Mouse (Mus musculus) CH12.LX (cell line): Measurements from ENCODE around the gene Selenow. TPM values are rescaled to one million over a fixed set of nuclear protein-coding genes. Genes with fewer than 3 reads are reported as not detected.

ENCODE experiments used
- DNase-seq: peaks from one replicate; pipeline ENCODE4 v3.0.0-alpha.2; 2013; ENCODE audit errors: extremely low read depth
- H3K27ac ChIP-seq: 2 replicates; pipeline ENCODE4 v1.5.1; 2012; ENCODE audit warnings: low read depth, mild to moderate bottlenecking, control low read depth, moderate library complexity; ENCODE audit not compliant: insufficient read depth
- H3K27me3 ChIP-seq: replicated peaks from 2 replicates; pipeline ENCODE3; 2012; ENCODE audit warnings: inconsistent platforms
- H3K36me3 ChIP-seq, 2 experiments: replicated peaks in 1 of 2; 2 replicates each; pipeline versions ENCODE3 to v1.6.1; 2012; ENCODE audit warnings: inconsistent platforms in 1 of 2, low read length in 1 of 2, mild to moderate bottlenecking in 1 of 2, mixed read lengths in 1 of 2, moderate library complexity in 1 of 2; ENCODE audit not compliant: control insufficient read depth in 1 of 2, insufficient read depth in 1 of 2
- H3K4me1 ChIP-seq, 2 experiments: 2 replicates each; pipeline ENCODE4 v1.6.1; 2012; ENCODE audit warnings: inconsistent platforms in 1 of 2, moderate library complexity in 1 of 2; ENCODE audit not compliant: insufficient read depth in 2 of 2, control insufficient read depth in 1 of 2
- H3K4me2 ChIP-seq: 2 replicates; pipeline ENCODE4 v1.6.1; 2012; ENCODE audit warnings: low read depth, mild to moderate bottlenecking, control low read depth; ENCODE audit not compliant: poor library complexity, insufficient read depth, severe bottlenecking
- H3K4me3 ChIP-seq, 3 experiments: fragments of 150-350 bp in 1 of 3; sonication (generic) in 1 of 3; replicated peaks in 1 of 3; 2 replicates each; pipeline versions ENCODE3 to v1.5.1; 2011 to 2012; ENCODE audit warnings: low read depth in 2 of 3, low read length in 2 of 3, mild to moderate bottlenecking in 2 of 3, moderate library complexity in 2 of 3, control low read depth in 1 of 3, improper control_type of control experiment in 1 of 3, inconsistent platforms in 1 of 3, mixed read lengths in 1 of 3; ENCODE audit not compliant: poor library complexity in 1 of 3
- H3K79me2 ChIP-seq: replicated peaks from 2 replicates; pipeline ENCODE4 v1.6.1; 2012; ENCODE audit warnings: mild to moderate bottlenecking, moderate library complexity; ENCODE audit not compliant: control insufficient read depth, poor library complexity, insufficient read depth, severe bottlenecking; ENCODE audit errors: extremely low read depth
- H3K9ac ChIP-seq: 2 replicates; pipeline ENCODE4 v1.6.1; 2012; ENCODE audit warnings: low read depth, mild to moderate bottlenecking, control low read depth, moderate library complexity; ENCODE audit not compliant: insufficient read depth
- H3K9me3 ChIP-seq: replicated peaks from 2 replicates; pipeline ENCODE3; 2012; ENCODE audit warnings: low read length, inconsistent platforms, mixed read lengths
- BHLHE40 ChIP-seq: IDR thresholded peaks from 2 replicates; pipeline ENCODE4 v1.6.1; 2011; ENCODE audit warnings: mild to moderate bottlenecking, low read depth, low read length, improper control_type of control experiment
- CHD1 ChIP-seq: IDR thresholded peaks from 2 replicates; pipeline ENCODE4 v1.6.1; 2012; ENCODE audit warnings: low read depth, low read length, improper control_type of control experiment, inconsistent platforms
- E2F4 ChIP-seq: IDR thresholded peaks from 2 replicates; pipeline ENCODE4 v1.6.1; 2011; ENCODE audit warnings: low read depth, low read length, improper control_type of control experiment; ENCODE audit not compliant: insufficient replicate concordance
- ELF1 ChIP-seq: IDR thresholded peaks from 2 replicates; pipeline ENCODE4 v1.6.1; 2014; ENCODE audit warnings: low read depth, mild to moderate bottlenecking, inconsistent platforms, low read length, improper control_type of control experiment
- EP300 ChIP-seq: IDR thresholded peaks from 2 replicates; pipeline ENCODE4 v1.6.1; 2011; ENCODE audit warnings: low read length, improper control_type of control experiment
- ETS1 ChIP-seq: conservative IDR thresholded peaks from 2 replicates; pipeline ENCODE4 v1.6.1; 2012; ENCODE audit warnings: low read depth, mild to moderate bottlenecking, inconsistent platforms, low read length, improper control_type of control experiment, moderate library complexity
- GABPA ChIP-seq: IDR thresholded peaks from 2 replicates; pipeline ENCODE4 v1.6.1; 2012; ENCODE audit warnings: low read depth, low read length, improper control_type of control experiment, inconsistent platforms; ENCODE audit not compliant: insufficient replicate concordance
- HCFC1 ChIP-seq: IDR thresholded peaks from 2 replicates; pipeline ENCODE4 v1.6.1; 2012; ENCODE audit warnings: low read depth, mild to moderate bottlenecking, inconsistent platforms, low read length, improper control_type of control experiment
- JUN ChIP-seq: IDR thresholded peaks from 2 replicates; pipeline ENCODE4 v1.6.1; 2011; ENCODE audit warnings: low read depth, mild to moderate bottlenecking, low read length, improper control_type of control experiment, moderate library complexity; ENCODE audit not compliant: insufficient read depth
- JUND ChIP-seq: conservative IDR thresholded peaks from 2 replicates; pipeline ENCODE4 v1.6.1; 2011; ENCODE audit warnings: low read depth, low read length, improper control_type of control experiment
- KAT2A ChIP-seq: IDR thresholded peaks from 2 replicates; pipeline ENCODE4 v1.6.1; 2012; ENCODE audit warnings: low read length, improper control_type of control experiment, inconsistent platforms; ENCODE audit not compliant: insufficient replicate concordance
- MAFK ChIP-seq: IDR thresholded peaks from 2 replicates; pipeline ENCODE4 v1.6.1; 2011; ENCODE audit warnings: low read length, improper control_type of control experiment; ENCODE audit not compliant: insufficient replicate concordance
- MAZ ChIP-seq: IDR thresholded peaks from 2 replicates; pipeline ENCODE4 v1.6.1; 2012; ENCODE audit warnings: low read depth, mild to moderate bottlenecking, inconsistent platforms, low read length, improper control_type of control experiment, moderate library complexity
- MXI1 ChIP-seq: IDR thresholded peaks from 2 replicates; pipeline ENCODE4 v1.6.1; 2011; ENCODE audit warnings: mild to moderate bottlenecking, low read depth, low read length, improper control_type of control experiment
- MYC ChIP-seq: IDR thresholded peaks from 2 replicates; pipeline ENCODE4 v1.6.1; 2011; ENCODE audit warnings: low read depth, mild to moderate bottlenecking, improper control_type of control experiment, low read length
- NRF1 ChIP-seq: IDR thresholded peaks from 2 replicates; pipeline ENCODE4 v1.6.1; 2014; ENCODE audit warnings: low read depth, mild to moderate bottlenecking, inconsistent platforms, low read length, improper control_type of control experiment, moderate library complexity
- PAX5 ChIP-seq: IDR thresholded peaks from 2 replicates; pipeline ENCODE4 v1.6.1; 2012; ENCODE audit warnings: low read length, inconsistent platforms, mixed read lengths
- POLR2AphosphoS2 ChIP-seq: IDR thresholded peaks from 2 replicates; pipeline ENCODE4 v1.6.1; 2011; ENCODE audit warnings: low read depth, low read length, improper control_type of control experiment
- SIN3A ChIP-seq: IDR thresholded peaks from 2 replicates; pipeline ENCODE4 v1.6.1; 2012; ENCODE audit warnings: low read length, improper control_type of control experiment, inconsistent platforms
- SMC3 ChIP-seq: IDR thresholded peaks from 2 replicates; pipeline ENCODE4 v1.6.1; 2011; ENCODE audit warnings: low read depth, low read length, improper control_type of control experiment
- ZKSCAN1 ChIP-seq: IDR thresholded peaks from 2 replicates; pipeline ENCODE4 v1.6.1; 2012; ENCODE audit warnings: low read depth, inconsistent platforms, low read length, improper control_type of control experiment, borderline replicate concordance
- ZNF384 ChIP-seq: IDR thresholded peaks from 2 replicates; pipeline ENCODE4 v1.6.1; 2012; ENCODE audit warnings: low read depth, low read length, improper control_type of control experiment, inconsistent platforms
- dilution Hi-C: fragments of 300-500 bp; cut with MboI; formaldehyde crosslinking; loops from 2 replicates; pipeline ENCODE4 v1.14.3; 2020; ENCODE audit warnings: low sequenced_read_pairs; ENCODE audit not compliant: extremely low pct_unique_long_range_greater_than_20kb, extremely low pct_ligation_motif_present
- in situ Hi-C: fragments of 300-500 bp; cut with MboI; formaldehyde crosslinking; loops from 3 replicates; pipeline ENCODE4 v1.14.3; 2019; ENCODE audit warnings: low sequenced_read_pairs, low pct_ligation_motif_present, low pct_unique_long_range_greater_than_20kb, mixed read lengths
- polyA plus RNA-seq: library from polyadenylated mRNA; unstranded; fragments of >175 nt; gene quantifications from 2 replicates; pipeline ENCODE4 v1.2.1, GENCODE M21; 2012; ENCODE audit warnings: low read depth; ENCODE audit not compliant: insufficient read length
- total RNA-seq, 2 experiments: library from RNA; depleted of rRNA; stranded (reverse); fragments of 300-350 nt in 1 of 2; fragments of >200 nt in 1 of 2; gene quantifications; 2 replicates each; pipeline ENCODE4 v1.2.3; 2012 to 2014

Gene Selenow
- total and polyA plus RNA-seq, 3 experiments: 44.9 to 257 (median 65.2) TPM

DNA sequence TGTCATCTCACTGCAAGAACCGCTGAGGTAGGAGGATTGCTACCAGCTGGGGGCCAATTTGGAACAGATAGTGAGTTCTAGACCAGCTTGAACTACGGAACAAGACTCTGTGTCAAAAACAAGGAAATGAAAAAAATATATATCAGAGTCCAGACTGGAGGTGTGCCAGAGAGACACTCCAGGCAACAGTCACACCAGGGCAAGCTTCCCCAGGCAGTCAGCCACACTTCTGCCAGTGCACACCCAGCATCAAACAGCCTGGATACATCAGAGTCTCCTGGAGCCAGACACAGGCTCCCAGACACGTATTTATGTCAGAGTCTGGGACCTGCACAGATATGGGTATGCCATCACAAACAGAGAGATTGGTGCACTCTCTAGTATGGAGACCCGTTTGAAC lies 39.0 kb upstream of the Selenow start:
- Histone ChIP-seq H3K79me2 (no peaks in the 10 kb centered on the region), H3K9ac (no peak overlapping the region), H3K9me3 (peaks cover 2% of the 10 kb centered on the region)
- dilution Hi-C loops: loop anchor here (25.0 kb wide), 1 partner anchor 201 kb away; no protein-coding TSS in a partner anchor
- TF ChIP-seq EP300 (no peak), GABPA (no peak), NRF1 (no peak), PAX5 (no peak), ZNF384 (no peak), MYC (no peak), POLR2AphosphoS2 (no peak), BHLHE40 (no peak), CHD1 (no peak)
- TF ChIP-seq, all 38 proteins: peak for 0
- in situ Hi-C loops: no loop called here
- no peaks in the 10 kb centered on the region for H3K27me3 ChIP-seq
- peaks cover 4 to 10% of the 10 kb centered on the region in 2 experiments for H3K36me3 ChIP-seq
- no peak overlapping the region for H3K27ac ChIP-seq
- no peak overlapping the region for H3K4me2 ChIP-seq
- no peak for DNase-seq
- no peak overlapping the region for H3K4me3 ChIP-seq
- H3K4me1 ChIP-seq: peaks cover 3 to 39% of the 10 kb centered on the region in 2 experiments; a peak in 3 of 4 replicates

DNA sequence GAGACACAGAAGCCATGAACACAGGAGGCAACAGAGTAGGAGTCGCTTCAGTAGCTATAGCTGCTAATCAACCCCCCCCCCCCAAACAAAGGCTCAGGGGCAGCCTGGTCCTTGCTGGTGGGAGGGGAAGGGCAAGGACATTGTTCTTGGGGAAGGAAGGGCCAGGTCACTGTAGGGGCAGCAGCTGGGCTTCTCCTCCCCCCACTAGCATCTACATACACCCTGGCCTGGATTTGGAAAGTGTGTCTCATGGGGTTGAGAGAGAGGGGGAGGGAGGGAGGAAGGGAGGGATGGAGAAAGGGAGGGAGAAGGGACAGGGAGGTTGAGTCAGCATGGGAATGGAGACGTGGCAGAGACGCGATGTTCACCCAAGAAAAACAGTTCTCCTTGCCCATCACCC lies 38.5 kb upstream of the Selenow start:
- no peak for TF ChIP-seq KAT2A
- TF ChIP-seq EP300: no peak
- TF ChIP-seq E2F4: no peak
- TF ChIP-seq NRF1: no peak
- no peak for TF ChIP-seq PAX5
- no peak for TF ChIP-seq ZKSCAN1
- no peak for TF ChIP-seq SIN3A
- no peak for TF ChIP-seq ETS1
- no peak for TF ChIP-seq MAZ
- no peak for TF ChIP-seq JUN
- TF ChIP-seq GABPA: no peak
- TF ChIP-seq ELF1: no peak
- TF ChIP-seq MXI1: no peak
- no peak for TF ChIP-seq SMC3
- no peak for TF ChIP-seq ZNF384
- TF ChIP-seq CHD1: no peak
- no peak for TF ChIP-seq JUND
- TF ChIP-seq MAFK: no peak
- TF ChIP-seq HCFC1: no peak
- Histone ChIP-seq H3K9ac (no peak overlapping the region), H3K36me3 (peaks cover 4 to 10% of the 10 kb centered on the region in 2 experiments), H3K27me3 (no peaks in the 10 kb centered on the region), H3K4me2 (no peak overlapping the region), H3K4me1 (peaks cover 3 to 39% of the 10 kb centered on the region in 2 experiments; a peak in 3 of 4 replicates), H3K4me3 (no peak overlapping the region), H3K27ac (no peak overlapping the region), H3K9me3 (peaks cover 2% of the 10 kb centered on the region), H3K79me2 (no peaks in the 10 kb centered on the region)
- DNase-seq: no peak
- dilution Hi-C loops (loop anchor here (25.0 kb wide), 1 partner anchor 202 kb away; no protein-coding TSS in a partner anchor), in situ Hi-C loops (no loop called here)
